Mouse (Mus musculus) lung, postnatal 10 days (tissue): ENCODE data around the gene Socs1.
A peak's percentile ranks its signal among the peaks of the same experiment; 100 is the strongest.
"Not testable (repeated sequence)": the region's sequence is repeated elsewhere in the genome, so short reads cannot be mapped to it uniquely, and the experiment has no call there.

ENCODE experiments used
- DNase-seq: peaks from one replicate; pipeline ENCODE4 v3.0.0; 2021

Gene Socs1

DNA sequence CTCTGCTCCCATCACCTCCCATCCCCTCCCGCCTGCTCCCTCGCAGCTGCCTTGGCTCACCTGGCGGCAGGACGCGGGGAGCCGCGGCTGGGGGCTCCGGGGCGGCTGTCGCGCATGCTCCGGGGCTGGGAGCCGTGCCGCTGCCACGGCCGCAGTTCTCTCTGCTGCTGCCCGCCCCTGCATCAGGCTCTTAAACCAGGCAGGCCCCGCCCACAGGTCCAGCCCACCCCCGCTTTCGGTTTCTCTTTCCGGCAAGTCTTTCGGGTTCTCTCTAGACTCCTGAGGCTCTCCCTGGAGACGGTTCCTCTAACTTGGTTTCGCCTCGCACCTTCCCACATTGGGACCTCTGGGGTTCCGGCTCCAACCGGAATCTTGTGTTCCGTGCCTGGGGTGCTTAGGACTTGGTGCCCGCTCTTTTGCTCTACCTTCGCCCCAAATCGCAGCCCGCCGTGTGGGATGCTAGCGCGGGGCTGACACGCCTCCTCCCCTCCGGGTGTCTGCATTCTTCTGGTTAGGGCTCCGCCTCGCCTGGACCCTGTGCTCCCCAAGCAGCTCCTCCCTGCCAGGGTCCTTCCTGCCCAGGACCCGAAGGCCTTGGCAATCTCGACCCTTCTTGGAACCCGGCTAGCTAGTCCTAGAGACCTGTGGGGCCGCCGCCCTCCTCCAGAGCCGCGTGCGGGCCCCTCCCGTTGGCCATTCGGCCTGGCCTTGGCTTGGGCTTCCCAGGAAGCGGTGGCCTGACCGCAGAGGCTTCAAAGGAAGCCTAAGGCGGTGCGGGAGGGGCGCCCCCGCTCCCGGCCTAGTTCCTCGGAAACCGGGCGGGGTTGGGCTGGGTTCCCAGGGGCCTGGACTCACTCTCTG, at the start of gene Socs1:
Socs1 (minus strand) TSS at position 166 of the 861 bp plus-strand sequence.
- peak; percentile 94 for DNase-seq

DNA sequence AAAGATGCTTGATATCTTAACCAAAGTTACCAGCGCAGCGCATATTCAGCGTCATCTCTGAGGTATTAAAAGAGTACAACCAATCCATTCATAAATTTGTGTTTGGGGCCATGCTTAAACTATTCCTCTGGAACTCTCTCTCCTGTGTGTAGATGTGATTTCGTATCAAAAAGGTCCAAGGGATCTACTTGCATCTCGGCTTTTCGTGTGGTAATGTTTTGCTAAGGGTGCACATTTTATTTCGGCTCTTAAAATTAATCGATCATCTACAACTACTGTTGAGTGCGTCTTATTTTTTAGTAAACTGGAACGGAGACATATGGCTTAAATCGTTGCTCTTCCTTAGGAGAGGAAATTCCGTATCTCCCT, 49.2 kb upstream of the Socs1 start:
- no peak for DNase-seq

DNA sequence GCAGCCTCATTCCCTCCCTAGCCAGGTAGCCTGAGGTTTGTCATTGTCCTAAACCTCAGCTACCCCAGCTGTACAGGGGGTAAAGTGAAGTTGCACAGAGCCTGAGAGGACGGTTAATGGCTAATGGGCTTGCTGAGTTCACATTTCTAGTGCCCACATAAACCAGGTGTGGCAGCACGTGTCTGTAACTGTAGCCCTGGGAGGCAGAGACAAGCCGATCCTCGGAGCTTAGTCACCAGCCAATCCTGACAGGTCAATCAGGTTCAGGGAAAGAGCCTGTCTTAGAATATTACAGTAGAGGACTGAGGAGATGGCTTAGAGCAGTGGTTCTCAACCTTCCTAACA, 43.1 kb upstream of the Socs1 start:
- DNase-seq = no peak

DNA sequence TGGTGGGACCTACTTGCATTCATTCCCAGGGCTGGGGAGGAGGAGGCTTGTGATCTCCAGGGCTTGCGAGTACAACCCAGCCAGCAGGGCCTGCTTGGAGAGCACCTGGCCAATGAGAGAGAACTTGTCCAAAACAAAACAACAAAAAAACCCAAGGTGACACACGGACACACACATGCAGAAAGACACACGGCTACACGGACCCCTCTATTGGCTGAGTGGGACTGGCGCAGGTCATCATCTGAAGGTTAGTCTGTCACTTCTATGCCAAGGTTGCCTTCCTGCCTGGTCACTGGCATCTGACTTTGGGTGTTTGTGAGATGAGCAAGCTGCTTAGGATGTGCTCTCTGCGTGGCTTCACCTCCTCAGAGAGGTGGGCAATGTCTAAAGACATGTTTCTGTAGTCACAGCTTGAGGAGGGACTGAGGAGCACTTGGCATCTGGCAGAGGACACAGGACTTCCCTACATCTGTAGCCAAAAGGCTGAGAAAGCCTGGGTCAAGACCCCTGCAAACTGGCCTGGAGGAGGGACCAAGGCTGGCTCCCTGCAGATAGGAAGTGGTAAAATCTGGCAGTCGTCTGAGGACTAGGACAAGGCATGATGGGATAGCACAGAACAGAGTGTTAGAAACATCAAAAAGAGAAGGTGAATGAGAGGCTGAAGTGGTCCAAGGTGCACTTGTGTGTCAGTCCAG, 42.6 kb upstream of the Socs1 start:
- DNase-seq = no peak

DNA sequence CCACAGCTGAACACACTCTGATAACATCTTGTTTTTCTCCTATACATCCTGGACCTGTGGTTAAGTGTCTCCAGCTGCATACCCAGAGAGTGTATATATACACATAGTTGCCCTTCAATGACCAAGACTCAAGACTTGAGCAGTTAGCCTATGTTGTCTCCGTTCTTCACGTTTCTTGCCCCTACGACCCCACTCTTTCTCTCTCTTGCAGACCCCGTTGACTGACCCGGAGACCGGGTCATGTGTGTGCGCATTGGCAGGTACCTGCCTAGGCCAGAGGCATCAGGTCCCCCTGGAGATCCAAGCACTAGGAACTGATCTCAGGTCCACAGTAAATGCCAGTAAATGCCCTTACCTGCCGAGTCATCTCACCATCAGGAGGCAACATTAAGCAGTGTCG, 41.9 kb upstream of the Socs1 start:
- DNase-seq = no peak

DNA sequence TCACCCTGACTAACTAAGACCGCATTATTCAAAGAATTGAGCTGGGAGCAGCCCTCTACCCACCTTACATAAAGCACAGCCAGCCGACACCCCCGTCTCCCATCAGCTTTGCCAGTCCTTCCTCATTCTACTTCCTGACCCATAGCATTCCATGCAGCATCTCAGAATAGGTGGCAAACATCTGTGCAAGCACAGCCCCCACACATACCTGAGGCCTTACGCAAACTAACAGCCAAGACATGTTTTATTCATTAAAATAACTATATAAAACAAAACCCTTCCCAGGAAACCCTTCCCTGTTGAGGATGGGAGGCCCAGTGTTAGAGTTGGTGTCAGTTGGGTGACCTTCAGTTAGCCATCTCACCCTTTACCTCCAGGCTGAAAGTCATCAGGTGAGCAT, 40.5 kb upstream of the Socs1 start:
- no peak for DNase-seq

DNA sequence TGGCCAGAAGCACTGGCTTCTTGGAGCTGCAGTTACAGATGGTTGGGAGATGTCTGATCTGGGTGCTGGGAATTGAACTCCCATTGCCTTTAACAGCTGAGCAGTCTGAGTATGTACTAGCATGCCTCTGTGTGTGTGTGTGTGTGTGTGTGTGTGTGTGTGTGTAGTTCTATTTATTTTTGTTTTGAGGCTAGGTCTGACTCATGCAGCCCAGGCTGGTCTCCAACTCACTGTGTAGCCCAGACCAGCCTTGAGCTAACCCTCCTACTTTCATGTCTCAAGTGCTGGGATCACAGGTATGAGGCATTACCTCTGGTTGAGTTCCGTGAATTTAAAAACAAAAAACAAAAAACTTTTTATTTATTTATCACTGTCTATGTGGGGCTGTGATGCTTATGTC, 39.2 kb upstream of the Socs1 start:
- no peak for DNase-seq

DNA sequence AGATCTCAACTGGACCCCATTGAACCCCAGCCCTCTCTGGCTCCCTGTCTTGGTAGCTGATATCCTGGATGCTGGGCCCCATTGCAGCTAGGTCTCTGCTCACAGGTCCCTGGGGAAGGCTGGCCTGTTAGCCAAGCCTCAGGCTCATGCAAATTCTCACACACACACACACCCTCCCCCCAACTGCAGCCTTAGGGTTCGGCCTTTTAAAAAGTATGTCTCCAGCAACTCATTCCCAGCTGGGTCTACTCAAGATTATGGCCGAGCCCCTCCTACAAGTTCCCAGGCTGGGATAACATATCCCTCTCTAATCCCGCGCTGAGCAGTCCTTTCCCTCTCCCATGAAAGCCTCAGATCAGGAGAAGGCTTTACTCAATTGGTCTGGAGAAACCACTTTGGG, 36.1 kb upstream of the Socs1 start:
- no peak for DNase-seq

DNA sequence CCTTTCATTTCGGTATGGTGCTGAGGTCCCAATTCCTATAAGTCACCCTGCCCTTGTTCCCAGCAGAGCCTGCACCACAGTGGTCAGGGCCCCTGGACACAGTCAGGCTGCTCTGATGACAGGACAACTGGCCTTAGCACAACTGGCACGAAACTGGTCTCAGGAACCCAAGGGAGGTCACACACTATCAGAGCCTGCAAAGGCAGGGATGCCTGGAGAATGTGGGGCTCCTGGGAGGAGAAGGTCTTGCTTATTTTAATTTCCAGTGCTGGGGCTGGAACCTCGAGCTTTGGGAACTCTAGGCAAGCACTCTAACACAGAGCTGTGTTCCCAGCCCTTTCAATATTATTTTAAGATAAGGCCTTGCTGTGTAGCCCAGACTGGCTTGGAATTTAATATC, 34.6 kb upstream of the Socs1 start:
- no peak for DNase-seq

DNA sequence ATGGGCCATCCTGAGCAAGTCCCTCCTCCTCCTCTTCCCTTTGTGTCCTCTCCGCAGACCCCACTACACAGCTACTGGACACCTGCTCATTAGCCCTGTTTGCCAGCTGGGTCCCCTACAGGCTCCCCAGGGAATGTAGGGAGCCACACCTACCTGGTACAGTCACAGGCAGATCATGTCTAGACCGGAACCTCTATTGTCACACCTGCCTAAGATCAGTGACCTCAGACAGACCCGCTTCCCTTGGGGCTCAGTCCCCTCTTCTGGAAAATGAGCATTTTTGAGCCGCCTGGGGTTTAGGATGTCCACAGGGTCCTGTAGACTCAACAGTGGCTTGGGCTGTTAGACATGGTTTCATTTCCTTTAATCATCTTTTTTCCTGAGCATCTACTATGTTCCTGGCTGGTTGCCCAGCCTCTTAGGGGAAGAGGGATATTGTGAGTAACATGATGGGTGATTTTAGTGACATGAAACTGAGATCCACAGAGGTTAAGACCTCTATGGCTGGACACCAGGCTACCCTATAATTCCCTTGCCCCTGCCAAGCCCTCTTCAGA, 33.3 kb upstream of the Socs1 start:
- no peak for DNase-seq

DNA sequence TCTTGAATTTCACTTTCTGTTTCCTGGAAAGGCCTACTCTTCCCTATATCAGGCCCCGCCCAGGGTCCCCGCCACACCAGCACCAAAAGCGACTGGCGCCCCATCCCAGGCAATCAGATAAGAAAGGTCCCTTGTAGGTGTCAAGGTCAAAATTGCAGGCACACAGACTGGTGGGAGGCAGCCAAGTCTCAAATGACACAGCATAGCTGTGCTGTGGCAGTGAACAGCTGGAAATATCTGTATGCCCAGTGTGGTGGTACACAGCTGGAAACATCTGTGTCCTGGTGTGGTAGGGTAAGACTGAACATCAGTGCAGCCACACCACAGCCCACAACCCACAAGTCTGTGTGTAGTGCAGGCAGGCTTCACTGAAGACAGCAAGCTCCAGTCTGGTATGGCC, 29.5 kb upstream of the Socs1 start:
- DNase-seq = peak; percentile 65

DNA sequence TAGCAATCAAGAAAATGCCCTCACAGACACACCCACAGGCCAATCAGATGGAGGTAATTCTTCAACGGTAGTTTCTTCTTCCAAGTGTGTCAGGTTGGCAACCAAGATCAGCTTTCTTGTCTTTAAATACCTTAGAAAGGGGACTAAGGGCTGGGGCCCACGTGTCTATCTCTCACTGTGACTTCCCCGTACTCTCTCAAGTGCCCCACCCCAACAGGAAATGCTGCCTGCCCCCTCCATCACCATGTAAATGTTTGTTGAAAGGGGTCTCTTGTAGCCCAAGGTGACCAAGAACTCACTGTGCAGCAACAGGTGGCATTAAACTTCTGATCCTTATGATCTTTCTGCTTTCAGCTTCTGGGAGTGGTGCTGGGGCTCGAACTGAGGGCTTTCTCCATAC, 28.4 kb upstream of the Socs1 start:
- DNase-seq = no peak

DNA sequence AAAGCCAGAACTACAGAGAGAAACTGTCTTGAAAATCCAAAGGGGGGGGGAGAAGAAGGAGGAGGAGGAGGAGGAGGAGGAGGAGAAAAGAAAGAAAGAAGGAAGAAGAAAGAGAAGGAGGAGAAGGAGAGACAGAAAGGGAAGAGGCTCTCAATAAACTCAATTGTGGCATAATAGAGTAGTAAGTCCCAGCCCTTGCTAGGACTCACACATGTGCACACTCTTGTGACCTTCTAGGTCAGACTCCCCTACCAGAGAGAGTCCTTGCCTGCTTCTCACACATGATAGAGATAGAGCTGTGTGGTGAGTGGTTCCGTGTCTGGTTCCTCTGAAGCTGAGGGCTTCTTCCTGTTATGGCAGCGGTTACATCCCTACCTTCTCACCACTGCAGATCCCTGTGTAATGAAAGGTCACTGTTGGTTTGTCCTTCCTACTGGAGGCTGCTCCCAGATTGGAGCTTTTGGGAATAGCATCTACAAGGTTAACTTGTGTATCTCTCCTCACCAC, 27.6 kb upstream of the Socs1 start, which contains the start of gene Gm11172:
Gm11172 (plus strand) TSS at position 51 of the 507 bp plus-strand sequence.
- DNase-seq = no peak

DNA sequence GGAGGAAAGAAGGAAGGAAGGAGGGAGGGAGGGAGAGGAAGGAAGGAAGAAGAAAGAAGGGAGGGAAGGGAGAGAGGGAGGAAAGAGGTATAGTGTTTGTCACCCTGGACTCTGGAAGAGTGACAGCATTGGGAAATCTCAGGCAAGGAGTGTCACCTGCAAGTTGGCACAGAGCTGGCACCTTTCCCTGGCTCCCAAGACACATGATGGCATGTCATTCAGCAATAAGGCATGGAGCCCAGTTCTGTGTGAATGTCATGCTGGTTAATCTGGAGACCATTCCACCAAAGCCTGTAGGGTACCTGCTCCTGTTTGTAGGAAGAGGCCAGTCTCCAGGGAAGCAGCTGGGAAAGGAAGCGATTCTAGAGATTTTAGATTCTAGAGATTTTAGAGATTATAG, 25.0 kb upstream of the Socs1 start:
- DNase-seq = no peak

DNA sequence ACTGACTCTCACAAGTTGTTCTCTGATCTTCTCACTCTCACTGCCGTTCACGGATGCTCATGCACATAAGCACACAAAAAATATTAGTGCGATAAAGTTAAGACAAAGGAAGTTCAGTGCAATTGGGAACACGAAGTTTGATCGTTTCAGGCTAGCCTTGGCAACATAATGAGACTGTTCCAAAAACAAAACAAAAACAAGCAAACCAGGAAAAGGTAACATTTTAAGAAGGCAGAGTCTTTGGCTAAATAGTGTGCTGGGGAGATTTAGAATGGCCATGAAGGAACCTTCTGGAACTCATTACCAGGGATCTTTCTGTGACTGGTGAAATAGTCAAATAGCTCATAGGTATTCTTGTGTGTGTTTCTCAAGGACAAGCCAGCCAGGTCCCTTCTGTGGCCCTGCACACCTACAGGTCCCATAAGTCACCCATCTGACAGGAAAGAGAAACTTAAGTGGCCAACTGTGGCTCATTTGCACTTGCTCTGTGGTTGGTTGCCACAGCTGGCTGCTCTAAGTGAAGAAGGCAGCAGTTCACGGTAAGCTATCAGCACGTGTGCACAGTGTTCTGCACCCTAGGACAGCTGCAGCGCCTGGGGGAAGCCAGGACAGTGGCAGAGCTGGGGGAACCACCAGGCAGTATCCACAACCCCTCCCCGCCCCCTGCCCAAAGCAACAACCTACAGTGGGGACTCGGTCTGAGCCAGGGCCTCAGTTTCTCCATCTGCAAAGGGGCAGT, 20.6 kb upstream of the Socs1 start, which contains the start of gene Prm1:
Prm1 (minus strand) TSS at position 51 of the 739 bp plus-strand sequence.
- no peak for DNase-seq

DNA sequence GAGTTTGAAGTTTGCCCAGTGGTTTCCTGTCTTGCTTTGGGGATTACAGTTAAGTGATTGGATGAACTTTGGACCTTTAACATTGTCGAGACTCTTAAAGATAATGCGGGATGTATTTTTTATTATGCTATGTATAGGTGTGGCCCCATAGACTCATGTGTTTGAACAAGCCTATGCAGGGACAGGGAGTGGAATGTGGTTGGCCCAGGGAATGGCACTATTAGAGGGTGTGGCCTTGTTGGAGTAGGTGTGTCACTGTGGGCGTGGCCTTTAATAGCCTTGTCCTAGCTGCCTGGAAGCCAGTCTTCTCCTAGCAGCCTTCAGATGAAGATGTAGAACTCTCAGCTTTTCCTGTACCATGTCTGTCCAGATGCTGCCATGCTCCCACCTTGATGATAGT, 17.1 kb upstream of the Socs1 start:
- DNase-seq = not testable (repeated sequence)

DNA sequence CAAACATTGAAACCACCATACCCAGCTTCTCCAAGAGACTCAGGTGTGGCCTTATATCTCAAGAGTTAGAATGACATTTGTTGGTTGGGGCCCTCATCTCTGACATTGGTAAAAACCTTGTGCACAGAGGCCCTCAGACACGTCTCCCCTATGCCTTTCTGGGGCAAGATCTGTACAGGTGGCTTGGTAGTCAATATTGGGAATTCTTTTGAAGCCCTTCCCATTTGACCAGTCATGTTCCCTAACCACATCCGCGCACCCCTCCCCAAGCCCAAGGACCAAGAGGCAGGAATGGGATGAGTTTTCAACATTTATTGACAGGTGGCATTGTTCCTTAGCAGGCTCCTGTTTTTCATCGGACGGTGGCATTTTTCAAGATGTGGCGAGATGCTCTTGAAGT, 10.7 kb upstream of the Socs1 start, which contains the start of gene Prm2:
Prm2 (minus strand) TSS at position 101 of the 400 bp plus-strand sequence.
- no peak for DNase-seq

DNA sequence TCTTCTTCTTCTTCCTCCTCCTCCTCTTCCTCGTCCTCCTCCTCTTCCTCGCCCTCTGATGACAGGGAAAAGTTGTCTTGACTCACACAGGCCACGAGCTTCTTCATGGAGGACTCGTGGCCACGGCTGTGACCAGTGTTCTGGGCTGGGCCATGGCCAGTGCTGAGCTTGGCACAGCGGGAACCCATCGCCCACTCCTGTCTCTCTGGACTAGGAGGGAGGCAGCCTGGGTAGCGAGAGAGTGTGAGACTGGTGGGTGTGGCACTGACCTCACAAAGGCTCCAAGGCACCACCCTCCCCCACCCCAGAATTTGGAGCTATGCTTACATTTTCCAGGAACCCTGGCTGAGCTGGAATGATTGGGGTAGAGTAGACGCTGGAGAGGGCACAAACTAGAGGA, 5.4 kb upstream of the Socs1 start, which contains the start of gene Prm3:
Prm3 (minus strand) TSS at position 213 of the 400 bp plus-strand sequence.
- DNase-seq = no peak

DNA sequence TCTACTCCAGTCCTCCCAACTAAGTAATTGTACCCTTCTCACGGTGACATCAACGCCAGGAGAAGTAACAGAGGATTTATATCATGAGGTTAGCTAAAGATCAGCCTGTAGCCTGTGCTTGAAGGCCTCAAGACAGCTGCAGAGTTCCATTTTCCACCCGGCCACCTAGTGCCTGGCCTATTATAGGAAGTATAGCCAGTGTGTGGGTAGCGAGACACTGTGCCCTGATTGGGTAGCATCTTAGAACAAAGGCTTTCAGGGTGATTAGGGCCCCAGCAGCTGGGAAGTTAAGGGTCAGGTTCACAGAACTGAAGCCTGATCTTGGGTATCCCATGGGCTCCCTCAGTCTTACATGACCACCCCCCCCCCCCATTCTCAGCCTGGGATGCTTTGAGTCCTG, 3.5 kb upstream of the Socs1 start:
- DNase-seq = no peak

DNA sequence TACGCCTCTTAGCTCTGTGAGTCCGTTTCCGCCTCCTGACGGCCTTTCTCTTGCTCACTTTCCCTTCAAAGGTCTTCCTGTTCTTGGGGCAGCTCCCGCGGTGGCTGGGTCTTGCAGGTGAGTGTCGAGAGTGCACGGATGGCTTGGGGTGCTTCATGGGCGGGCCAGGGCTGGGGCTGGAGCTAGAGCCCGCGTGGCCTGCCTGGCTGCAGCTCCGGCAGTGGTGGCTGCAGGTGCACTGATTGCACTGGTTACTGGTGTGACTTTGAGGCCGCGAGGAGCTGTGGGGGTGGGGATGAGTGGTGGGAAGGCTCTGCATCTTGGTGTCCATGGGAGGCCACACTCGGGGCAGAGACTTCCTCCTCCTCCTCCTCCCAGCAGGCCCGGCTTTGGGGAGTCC, 2.9 kb upstream of the Socs1 start, which contains the start of gene Tnp2:
Tnp2 (minus strand) TSS at position 390 of the 400 bp plus-strand sequence.
- no peak for DNase-seq

DNA sequence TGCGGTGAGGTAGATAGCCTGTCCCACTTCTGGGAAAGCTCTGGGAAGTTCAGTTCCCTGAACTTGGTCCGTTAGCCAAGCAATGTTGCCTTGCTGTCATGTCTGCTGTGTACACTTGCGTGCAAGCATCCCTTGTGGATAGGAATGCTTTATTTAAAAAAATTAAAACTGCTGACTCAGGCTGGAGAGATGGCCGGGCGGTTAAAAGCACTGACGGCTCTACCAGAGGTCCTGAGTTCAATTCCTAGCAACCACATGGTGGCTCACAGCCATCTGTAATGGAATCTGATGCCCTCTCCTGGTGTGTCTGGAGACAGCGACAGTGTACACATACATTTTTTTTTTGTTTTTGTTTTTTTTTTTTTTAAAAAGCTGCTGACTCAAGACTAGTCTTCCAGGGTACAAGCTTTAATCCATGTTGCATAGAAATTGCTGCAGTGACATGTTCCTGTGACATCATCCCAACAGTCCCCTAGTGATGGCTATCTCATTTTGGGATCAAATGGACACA, 2.3 kb upstream of the Socs1 start:
- DNase-seq = no peak

DNA sequence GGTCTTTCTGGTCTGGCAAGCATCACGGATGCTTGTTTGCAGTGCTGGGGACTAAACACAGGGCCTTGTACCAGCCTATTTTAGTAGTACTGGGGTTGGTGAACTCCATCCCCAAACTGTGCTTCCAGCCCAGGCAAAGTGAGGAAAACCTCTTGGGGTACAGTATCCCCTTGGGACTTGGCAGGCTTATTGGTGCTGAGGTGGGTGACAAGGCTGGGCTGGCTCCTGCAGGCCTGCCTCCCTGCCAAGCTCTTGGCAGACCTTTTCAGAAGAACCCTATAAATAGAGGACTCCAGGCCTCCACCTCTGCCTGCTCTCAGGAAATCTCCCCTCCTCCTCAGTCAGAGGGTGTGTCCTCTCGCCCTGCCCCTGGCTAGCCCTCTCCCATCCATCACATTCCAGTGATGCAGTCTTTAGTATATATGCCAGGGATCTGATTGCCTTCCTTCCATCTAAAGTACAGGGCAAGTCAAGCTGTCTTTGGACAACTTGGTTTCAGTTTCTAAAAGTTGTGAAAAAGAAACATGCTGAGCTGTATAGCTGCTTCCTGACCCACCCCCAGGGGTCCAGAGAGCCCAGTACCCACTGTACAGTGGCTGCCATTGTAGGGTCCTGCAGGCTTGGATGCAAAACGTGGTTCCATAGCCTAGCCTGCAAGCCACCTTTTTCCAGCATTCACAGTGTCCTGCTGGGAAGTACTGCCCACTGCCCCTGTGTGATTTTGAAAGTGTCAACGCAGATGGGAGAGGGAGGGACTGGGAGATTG, 1.6 kb upstream of the Socs1 start:
- DNase-seq = no peak
